Mouse (Mus musculus) heart, adult 9 months (tissue): ENCODE results near the gene Prr14.

Experiments
- DNase-seq, 2 experiments: peaks; one replicate each; pipeline ENCODE4 v3.0.0; 2022; ENCODE audit warnings: low spot score in 2 of 2

Gene Prr14

DNA sequence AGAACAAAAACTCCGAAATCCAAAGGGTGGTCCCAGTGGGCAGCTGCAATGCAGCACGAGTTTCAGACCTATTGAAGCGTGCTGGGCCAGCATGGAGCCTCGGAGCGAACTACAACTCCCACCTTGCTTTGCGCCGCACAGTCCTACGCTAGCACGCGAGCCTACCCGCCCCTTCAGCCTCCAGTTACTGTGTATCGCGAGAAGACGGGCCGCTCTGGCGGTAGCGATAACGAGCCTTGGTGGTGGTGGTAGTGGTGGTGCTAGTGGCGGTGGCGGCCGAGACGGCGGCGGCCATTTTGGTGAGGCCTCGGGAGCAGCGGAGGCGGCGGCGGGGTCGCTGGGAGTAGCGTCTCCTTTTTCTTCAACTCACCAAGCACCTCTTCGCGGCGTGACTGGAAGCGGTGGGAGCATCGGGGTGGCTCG, 52.4 kb downstream of the Prr14 start, which contains the start of gene Srcap:
Gene Srcap, plus strand, starts transcription at position 176 of the 423 bp plus-strand sequence.
- peak; percentile 97 for DNase-seq

- DNase-seq: peak; percentile 92 to 93
Measured at GRCm38 (mm10) chr7:127512231-127513015, 53.0 kb downstream of the Prr14 start.

GRCm38 (mm10) chr7:127513016-127513390, 53.6 kb downstream of the Prr14 start:
- DNase-seq: no peak

DNA sequence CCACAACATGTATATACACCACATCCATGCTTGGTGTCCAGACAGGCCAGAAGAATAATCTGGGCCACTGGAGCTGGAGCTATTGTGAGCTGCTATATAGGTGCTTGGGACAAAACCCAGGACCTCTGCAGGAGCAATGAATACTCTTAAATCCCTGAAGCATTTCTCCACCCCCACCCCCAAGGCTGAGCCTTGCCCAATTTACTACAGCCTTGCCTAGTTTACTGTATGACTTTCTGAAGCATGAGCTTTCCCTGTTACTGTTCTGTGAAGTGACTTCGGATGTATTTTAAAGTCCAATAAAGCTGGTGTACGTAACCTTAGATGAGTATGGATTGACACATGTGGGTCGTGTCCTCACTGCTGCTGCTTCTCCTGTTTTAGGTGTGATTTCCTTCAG, 54.4 kb downstream of the Prr14 start:
- DNase-seq: peak in 1 of 2 experiments; percentile 5

DNA sequence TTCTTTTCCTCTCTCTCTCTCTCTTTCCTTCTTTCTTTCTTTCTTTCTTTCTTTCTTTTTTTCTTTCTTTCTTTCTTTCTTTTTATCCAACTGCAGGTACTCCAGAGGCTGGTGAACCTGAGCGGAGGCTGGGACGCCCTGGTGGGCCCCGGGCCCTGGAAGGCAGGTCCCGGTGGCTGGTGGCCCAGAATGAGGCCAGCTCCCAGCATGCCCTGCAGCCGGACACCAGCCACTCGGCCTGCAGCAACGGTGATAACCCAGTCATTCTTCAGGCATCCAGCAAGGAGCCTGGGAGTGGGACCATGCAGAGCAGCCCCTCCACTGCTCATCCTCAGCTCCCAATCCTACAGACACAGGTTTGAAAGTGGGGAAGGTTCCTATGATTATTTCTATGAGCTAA, 56.4 kb downstream of the Prr14 start:
- peak; percentile 11 to 13 for DNase-seq

DNA sequence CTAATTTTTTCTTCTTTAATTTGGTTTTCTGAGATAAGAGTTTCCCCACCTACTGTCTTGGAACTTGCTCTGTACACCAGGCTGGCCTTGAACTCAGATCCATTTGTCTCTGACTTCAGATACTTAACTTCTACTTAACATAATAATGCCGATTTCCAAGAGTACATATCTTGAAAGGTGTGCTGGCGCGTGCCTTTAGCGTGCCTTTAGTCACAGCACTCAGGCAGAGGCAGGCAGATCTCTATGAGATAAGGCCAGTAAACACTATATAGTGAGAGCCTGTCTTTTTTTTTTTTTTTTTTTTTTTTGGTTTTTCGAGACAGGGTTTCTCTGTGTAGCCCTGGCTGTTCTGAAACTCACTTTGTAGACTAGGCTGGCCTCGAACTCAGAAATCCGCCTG, 56.9 kb downstream of the Prr14 start:
- no peak for DNase-seq

- no peak for DNase-seq
Measured at GRCm38 (mm10) chr7:127519284-127519683, 59.9 kb downstream of the Prr14 start, which contains the start of gene Gm42715. Gm42715 (plus strand) TSS chr7:127519584.
